Mouse (Mus musculus) testis, adult 2 months (tissue): Measurements from ENCODE around the gene Nodal.

Source experiments
- CTCF ChIP-seq: fragments of 200-500 bp; IDR thresholded peaks from 2 replicates; pipeline ENCODE4 v1.5.1; 2012; ENCODE audit warnings: low read depth, mild to moderate bottlenecking, inconsistent platforms, low read length, moderate library complexity; ENCODE audit not compliant: control insufficient read depth, insufficient read depth, insufficient replicate concordance
- POLR2A ChIP-seq: fragments of 200-500 bp; IDR thresholded peaks from 2 replicates; pipeline ENCODE4 v1.6.1; 2012; ENCODE audit warnings: low read depth, mild to moderate bottlenecking, inconsistent platforms, low read length, moderate library complexity; ENCODE audit not compliant: control insufficient read depth

DNA sequence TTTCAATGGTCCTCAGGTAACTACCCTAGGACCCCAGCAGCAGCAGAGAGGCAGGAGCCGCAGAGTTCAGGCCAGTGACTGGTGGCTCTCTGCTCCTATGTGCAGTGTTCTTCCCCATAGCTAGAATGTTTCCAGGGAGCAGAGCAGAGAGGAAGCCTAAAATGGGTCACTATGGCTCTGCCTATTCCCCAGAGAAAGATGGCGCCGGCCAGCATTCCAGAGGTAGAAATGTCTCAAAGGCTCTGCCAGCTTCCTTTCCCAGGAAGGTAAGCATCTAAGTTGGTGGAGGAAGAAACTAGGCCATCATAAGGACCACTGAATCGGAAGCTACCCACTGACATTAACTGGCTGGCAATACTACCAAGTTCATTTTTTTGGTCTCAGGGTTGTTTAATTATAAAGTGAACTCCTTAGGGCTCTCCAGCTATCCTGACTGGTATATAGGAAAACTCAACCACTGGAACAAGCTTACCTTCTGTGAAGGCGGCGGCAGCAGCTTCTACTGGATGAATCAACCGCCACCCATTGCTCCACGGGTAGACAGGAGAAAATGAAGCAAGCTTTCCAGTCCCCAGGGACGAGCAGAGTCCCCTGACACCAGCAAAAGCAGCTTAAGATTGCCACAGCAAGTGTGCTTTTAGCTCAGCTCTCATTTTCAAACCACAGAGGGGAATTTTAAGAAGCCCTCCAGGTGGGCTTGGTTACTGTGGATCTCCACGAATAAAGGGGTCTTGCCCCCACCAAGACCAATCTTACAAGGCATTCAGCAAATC lies 30.0 kb downstream of the Nodal start:
- TF ChIP-seq CTCF (no peak), POLR2A (no peak)
